Mouse (Mus musculus): ENCODE data around the gene Cyfip1.
"Not testable (repeated sequence)": the region's sequence is repeated elsewhere in the genome, so short reads cannot be mapped to it uniquely, and the experiment has no call there.

Cyfip1 gene

DNA sequence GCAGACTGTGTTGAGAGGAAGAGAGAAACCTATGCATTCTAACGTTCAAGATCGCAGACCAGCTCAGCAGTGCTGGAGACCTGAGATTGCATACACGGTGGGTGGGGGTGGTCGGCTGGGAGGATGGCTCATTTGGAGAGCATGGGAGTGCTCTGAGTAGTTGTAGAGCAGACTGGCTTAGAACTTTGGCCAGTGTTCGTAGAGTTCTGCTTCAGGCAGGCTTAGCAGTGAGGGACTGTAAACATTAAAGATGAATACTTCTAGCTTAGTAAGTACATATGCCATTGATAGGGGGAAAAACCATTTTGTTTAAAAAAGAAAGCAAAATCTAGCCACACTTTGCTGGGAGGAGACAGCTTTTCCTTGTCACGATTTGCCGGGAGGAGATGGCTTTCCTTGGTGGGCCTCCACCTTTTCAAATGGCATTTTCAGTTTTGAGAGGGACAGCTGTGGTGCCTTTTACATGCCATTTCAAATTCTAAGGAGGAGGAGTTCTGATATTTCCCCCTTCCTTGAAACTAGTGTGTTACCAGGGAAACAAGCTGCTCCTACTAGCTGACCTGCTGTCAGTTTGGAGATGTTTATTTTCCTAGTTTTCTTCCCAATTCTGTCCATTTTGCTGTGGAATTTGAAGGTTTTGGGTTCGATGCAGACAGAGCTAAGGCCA lies 24.3 kb downstream of the Cyfip1 start:
- DNase-seq, result no peak

DNA sequence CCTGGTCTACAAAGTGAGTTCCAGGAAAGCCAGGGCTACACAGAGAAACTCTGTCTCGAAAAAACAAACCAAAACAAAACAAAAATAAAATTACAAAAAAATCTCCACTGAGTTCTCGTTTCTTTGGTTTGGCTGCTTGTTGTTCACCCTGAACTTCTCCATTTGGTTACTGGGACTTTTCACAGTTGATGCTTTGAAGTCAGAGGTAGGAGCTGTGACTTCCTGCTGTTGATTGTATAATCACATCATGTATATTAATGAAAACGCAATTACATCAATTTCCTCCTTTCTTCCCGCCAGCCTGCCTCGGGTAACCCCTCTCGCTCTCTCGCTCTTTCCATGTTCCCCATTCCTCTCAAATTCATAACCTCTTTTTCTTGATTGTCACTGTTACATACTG lies 26.7 kb downstream of the Cyfip1 start:
- DNase-seq, result no peak

- no peak for DNase-seq
Observed at GRCm38 (mm10) chr7:55869220-55869619, 27.7 kb downstream of the Cyfip1 start.

DNA sequence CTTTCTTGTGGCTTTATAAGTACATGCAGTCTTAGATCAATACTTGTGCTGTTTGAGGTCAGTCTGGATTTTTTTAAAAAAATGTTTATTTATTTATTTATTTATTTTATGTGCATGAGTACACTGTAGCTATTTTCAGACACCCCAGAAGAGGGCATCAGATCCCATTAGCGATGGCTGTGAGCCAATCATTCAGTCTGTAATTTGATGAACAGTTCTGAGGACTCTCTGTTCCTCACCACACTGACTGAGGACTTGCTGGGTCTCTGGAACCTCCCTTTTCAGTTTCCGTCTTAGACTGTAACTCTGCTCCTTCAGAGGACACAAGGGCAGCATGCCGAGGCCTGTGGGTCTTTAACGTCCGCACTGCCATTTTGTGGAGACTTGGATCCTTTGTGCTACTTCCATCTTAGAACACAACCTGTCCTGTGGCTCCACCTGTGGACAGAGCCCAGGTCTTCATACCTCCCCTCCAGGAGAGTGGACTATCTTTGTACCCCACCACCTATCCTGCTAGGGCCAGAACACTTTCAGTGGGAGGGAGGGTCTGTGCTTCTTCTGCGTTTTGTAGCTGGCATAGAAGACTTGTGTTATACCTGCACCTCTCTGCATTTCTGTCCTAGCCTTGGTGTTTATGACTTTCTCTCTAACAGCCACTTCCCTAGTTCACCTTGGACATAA lies 28.9 kb downstream of the Cyfip1 start:
- peak; percentile 57 for DNase-seq

DNA sequence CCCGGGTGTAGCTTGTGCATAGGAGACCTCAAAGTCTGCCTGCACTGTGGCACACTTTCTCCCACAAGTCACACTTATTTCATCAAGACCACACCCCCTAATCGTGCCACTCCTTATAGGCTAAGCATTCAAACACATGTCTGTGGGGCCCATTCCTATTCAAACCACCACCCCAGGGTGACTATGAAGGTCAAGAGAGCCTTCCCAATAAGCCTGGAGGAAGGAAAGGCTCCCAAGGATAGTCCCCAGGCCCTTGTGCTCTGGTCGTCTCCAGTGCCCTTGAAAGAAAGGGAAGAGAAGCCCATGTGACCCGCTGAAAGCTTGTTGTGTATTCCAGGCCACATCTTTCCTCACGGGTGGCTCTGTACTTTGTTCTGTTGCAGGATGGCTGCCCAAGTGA lies 29.9 kb downstream of the Cyfip1 start:
- DNase-seq, result no peak

DNA sequence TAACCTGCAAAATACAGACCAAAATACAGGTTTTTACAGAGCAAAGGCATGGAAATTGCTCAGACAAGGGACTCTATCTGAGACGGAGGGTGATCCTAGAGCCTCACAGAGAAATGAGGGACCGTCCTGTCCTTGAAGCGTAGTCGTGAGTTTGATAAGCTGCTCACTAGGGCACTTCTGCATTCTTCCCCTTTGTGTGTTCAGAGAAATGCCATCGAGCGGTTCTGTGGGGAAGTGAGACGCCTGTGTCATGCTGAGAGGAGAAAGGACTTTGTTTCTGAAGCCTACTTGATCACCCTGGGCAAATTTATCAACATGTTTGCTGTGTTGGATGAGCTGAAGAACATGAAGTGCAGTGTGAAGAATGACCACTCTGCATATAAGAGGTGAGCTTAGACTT lies 33.2 kb downstream of the Cyfip1 start:
- DNase-seq, result no peak

DNA sequence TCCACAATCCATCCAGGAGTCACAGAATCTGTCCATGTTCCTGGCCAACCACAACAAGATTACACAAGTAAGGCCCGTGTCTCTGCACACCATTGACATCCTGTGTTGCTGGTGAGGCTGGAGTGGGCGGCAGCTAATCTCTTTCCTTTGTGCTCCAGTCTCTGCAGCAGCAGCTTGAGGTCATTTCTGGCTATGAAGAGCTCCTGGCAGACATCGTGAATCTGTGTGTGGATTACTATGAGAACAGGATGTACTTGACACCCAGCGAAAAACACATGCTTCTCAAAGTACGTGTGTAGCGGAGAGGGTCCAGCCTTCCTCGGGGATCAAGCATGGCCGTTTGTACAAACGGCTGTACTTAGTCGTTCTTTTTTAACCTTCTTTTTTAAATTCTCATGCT lies 36.2 kb downstream of the Cyfip1 start:
- no peak for DNase-seq

DNA sequence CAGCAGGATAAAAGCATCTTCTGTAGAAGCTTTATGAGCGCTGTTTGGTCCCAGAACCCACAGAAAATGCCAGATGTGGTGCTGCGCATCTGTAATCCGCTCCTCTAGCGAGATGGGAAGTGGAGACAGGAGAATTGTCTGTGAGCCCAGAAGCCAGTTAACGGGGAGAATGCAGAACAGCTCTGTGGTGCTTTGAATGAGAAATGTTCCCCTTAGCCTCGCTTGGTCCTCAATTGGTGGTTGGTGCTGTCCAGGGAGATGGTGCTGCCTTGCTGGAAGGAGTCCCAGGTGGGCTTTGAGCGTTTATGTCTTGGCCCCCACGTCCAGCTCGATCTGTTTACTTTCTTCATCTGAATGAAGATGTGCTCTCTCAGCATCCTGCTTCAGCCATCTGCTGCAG lies 39.3 kb downstream of the Cyfip1 start:
- no peak for DNase-seq

DNA sequence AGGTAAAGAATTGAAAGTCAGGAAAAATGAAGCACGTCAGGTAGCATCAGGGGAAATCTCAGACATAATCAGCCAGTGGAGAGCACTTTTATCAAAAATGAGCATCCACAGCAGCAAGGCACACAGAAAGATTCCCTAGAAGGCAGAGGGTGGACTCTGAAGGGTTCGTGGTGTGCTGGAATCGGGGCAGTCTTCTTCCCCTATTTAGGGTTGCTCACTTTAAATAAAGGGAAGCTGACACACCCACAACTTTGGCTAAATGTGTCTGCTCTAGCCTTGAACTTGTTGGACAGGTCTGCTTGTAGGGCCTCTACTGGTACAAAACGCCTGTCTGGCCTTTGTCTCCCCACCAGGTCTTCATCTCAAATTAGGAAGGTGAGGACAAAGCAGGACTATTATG lies 47.1 kb downstream of the Cyfip1 start:
- no peak for DNase-seq

GRCm38 (mm10) chr7:55889996-55890395 lies 48.5 kb downstream of the Cyfip1 start:
- no peak for DNase-seq

DNA sequence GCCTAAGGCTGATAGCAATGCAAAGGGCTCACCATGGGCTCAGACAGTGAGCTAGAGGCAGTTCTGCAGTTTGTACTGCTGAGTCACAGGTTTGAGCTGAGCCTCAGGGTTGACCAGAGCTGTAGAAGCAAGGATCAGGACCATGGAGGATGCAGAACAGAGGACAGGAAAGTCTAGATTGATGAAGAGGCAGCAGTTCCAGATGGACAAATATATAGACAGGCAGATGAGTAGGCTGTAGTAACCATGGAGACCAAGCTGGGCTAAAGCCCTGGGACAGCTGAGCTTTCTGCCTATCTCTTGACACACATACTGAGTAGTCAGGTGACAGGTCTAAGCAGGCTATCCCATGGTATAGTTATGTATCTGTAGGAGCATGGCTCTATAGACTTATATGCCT lies 49.2 kb downstream of the Cyfip1 start:
- DNase-seq, result peak; percentile 17

- no peak for DNase-seq
Observed at GRCm38 (mm10) chr7:55891797-55892196, 50.3 kb downstream of the Cyfip1 start.

- DNase-seq, result no peak
Observed at GRCm38 (mm10) chr7:55903766-55904165, 62.2 kb downstream of the Cyfip1 start.

- DNase-seq, result no peak
Observed at GRCm38 (mm10) chr7:55905449-55905848, 63.9 kb downstream of the Cyfip1 start.

DNA sequence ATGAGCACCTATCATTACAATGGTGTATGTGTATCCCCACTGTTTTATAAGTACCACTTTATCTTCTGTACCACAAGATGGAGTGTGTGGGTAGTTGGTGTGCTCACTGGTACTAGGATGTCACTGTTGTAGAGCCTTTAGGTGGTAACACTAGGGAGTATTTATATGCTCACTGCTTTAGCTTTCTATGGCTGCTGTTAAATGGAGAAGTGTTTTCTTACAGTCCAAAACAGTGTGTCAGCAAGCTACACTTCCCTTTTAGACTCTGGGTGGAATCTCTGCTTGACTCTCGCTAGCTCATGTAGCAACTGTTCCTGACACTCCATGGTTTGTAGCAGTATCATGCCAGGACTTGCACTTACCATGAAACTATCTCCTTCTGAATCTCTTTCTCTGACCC lies 68.0 kb downstream of the Cyfip1 start:
- DNase-seq, result no peak

DNA sequence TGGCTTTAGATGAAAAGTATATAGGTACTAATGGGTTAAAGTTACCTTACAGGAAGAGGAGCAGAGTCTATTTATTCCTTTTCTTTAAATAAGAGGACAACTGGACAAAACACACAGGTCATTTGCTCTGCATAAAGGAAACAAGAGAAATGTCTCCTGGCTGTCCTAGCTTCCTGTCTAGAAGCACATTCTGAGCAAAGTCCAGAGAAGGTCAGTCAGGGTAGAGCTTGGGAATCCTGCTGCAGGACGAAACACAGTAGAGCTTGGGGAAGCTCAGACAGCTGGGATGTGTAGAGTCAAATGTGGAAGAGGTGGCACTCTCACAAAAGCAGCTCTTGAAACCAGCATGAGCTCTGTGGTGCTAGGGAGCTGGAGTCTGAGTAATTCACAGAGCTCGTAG lies 68.8 kb downstream of the Cyfip1 start:
- DNase-seq, result no peak

GRCm38 (mm10) chr7:55911371-55911770 lies 69.8 kb downstream of the Cyfip1 start:
- no peak for DNase-seq

- no peak for DNase-seq
Observed at GRCm38 (mm10) chr7:55912118-55912517, 70.6 kb downstream of the Cyfip1 start.

- not testable (repeated sequence) for DNase-seq
Observed at GRCm38 (mm10) chr7:55918365-55918764, 76.8 kb downstream of the Cyfip1 start.

GRCm38 (mm10) chr7:55927262-55927661 lies 85.7 kb downstream of the Cyfip1 start:
- no peak for DNase-seq

DNA sequence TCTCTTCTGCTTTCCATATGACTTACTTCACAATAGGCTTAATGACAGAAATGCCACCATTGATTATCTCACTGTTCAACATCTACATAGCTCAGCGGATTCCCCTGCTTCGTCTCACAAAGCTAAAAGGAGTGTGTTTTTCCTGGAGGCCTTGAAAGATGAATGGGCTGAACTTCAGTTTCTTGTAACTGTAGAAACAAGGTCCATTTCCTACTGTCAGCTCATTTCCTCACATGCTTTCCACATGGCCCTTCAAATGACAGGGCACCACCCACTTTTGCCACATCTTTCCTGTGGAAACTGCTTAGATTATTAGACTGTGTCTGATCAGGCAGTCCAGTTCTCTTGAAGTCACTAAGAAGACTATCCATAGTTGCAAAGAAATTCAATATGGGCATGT lies 87.1 kb downstream of the Cyfip1 start:
- no peak for DNase-seq

- DNase-seq, result no peak
Observed at GRCm38 (mm10) chr7:55935025-55935424, 93.5 kb downstream of the Cyfip1 start.

GRCm38 (mm10) chr7:55938341-55938740 lies 96.8 kb downstream of the Cyfip1 start:
- no peak for DNase-seq

GRCm38 (mm10) chr7:55956054-55956453 lies 114.5 kb downstream of the Cyfip1 start:
- DNase-seq, result no peak

DNA sequence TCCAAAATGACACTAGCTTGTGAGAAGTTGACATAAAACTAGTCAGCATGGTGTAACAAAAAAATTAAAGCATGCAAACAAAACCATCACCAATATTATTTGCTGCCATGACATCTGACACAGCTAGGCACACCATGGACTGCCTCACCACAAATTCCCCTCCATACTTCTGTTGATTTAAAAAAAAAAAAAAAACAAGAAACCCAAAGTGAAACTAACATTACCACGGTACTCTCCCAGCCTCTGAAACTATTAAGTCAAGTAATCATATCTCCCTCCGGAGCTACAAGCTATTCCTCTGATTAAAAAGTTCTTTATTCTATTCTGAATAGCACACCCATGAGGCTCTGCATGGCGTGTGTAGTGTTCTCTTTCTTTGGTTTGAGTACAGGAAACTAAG lies 115.6 kb downstream of the Cyfip1 start:
- DNase-seq, result no peak
